ENCODE assay signal across 18 mouse cellular contexts in the genomic region with DNA sequence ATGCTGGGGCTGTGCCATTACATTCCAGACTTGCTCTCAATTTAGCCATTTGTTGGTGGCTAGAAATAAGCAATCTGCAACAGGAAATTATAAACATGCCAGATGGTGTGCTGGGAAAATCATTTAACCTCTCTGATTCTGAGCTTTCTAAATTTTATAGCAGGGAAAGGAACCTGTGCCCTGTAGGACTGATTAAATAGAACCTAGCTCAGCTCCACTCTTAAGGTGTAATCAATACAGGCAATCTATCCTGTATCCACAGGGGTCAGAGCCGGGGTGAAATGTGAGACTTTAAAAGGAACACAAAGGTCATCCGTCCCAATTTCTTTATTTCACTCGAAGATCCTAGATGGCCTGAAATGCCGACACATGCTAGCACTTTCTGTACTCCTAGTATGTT.
DNase-seq lines count a peak whose midpoint lies in the region; ATAC-seq lines count a peak whose summit lies in the region.
"Had no signal": no experiment of that assay in that cellular context is flagged by ENCODE, and none has a peak within 500 bp of the region (broad histone marks: within the 10 kb centered on the region; RNA-seq: fewer than 3 reads in every experiment).

No protein-coding gene starts in this region.

- H3K4me1 ChIP-seq in hindbrain, embryonic 14.5 days (replicated peaks; ENCODE audit: control insufficient read depth, insufficient read depth, low read length): no peaks in the 10 kb centered on the region
- H3K4me1 ChIP-seq: forebrain, embryonic 13.5 days; heart, embryonic 10.5 days; hindbrain, embryonic 13.5 days had no signal

- H3K9me3 ChIP-seq in hindbrain, embryonic 14.5 days (ENCODE audit: control insufficient read depth, low read length): no peaks in the 10 kb centered on the region
- H3K9me3 ChIP-seq: embryonic facial prominence, embryonic 10.5 days; forebrain, embryonic 13.5 days; heart, embryonic 10.5 days; hindbrain, embryonic 13.5 days had no signal

- DNase-seq in embryo, embryonic 11 days: peak; percentile 5
- no peak for DNase-seq in embryo, embryonic 10 days (ENCODE audit: low spot score)
- DNase-seq in layer of hippocampus, adult 9-11 months: peak; percentile 8
- no peak for DNase-seq in layer of hippocampus, postnatal 36 days
- peak; percentile 21 for DNase-seq in forelimb bud, embryonic 11.5 days (ENCODE audit: low read depth, low spot score)
- no peak for DNase-seq in hindbrain, embryonic 14.5 days (ENCODE audit: low spot score)
- no peak for DNase-seq in frontal cortex, postnatal 25 days (ENCODE audit: low spot score in 2 of 2)
- DNase-seq: adrenal gland, postnatal 10 days; cerebellum, adult 18-20 months; cerebellum, postnatal 10 days; forebrain, postnatal 0 days; gastrocnemius, postnatal 36 days; heart, adult 18-20 months; heart, postnatal 10 days had no signal

- no peak overlapping the region for H3K4me3 ChIP-seq in hindbrain, embryonic 14.5 days (replicated peaks; ENCODE audit: low read length)
- H3K4me3 ChIP-seq: embryonic facial prominence, embryonic 10.5 days; forebrain, embryonic 13.5 days; heart, embryonic 10.5 days; hindbrain, embryonic 13.5 days had no signal

- H3K27ac ChIP-seq in hindbrain, embryonic 14.5 days: no peak overlapping the region
- H3K27ac ChIP-seq: embryonic facial prominence, embryonic 10.5 days; forebrain, embryonic 13.5 days; heart, embryonic 10.5 days; hindbrain, embryonic 13.5 days had no signal

- no peaks in the 10 kb centered on the region for H3K27me3 ChIP-seq in hindbrain, embryonic 14.5 days (ENCODE audit: control insufficient read depth, insufficient read depth, low read length)
- H3K27me3 ChIP-seq: forebrain, embryonic 13.5 days; hindbrain, embryonic 13.5 days had no signal

- no peak overlapping the region for H3K4me2 ChIP-seq in hindbrain, embryonic 14.5 days (replicated peaks)
- H3K4me2 ChIP-seq: forebrain, embryonic 13.5 days; hindbrain, embryonic 13.5 days had no signal

- H3K36me3 ChIP-seq in hindbrain, embryonic 14.5 days (replicated peaks; ENCODE audit: control insufficient read depth, insufficient read depth): no peaks in the 10 kb centered on the region
- H3K36me3 ChIP-seq: embryonic facial prominence, embryonic 10.5 days; heart, embryonic 10.5 days; hindbrain, embryonic 13.5 days had no signal

- WGBS in hindbrain, embryonic 14.5 days: 76% methylated on average over 4 of the region's 4 CpGs

- no peak overlapping the region for H3K9ac ChIP-seq in hindbrain, embryonic 14.5 days
- H3K9ac ChIP-seq: forebrain, embryonic 13.5 days; forebrain, postnatal 0 days; hindbrain, embryonic 13.5 days had no signal

- no peak for ATAC-seq in hindbrain, embryonic 14.5 days (ENCODE audit: low FRiP score)
- ATAC-seq: forebrain, embryonic 13.5 days; forebrain, postnatal 0 days had no signal

Comparison
In these comparisons a context has a peak if more than half of its experiments do, and no peak if none do; other contexts are left out.
1. DNase-seq: peak in embryo, embryonic 11 days (single experiment), layer of hippocampus, adult 9-11 months (single experiment) and forelimb bud, embryonic 11.5 days (single experiment); none in embryo, embryonic 10 days (single experiment), layer of hippocampus, postnatal 36 days (0 of 2), hindbrain, embryonic 14.5 days (single experiment) and frontal cortex, postnatal 25 days (0 of 2).